In genomic region chr17:80638121-80638520, GRCm38 (mm10) we compare ENCODE assay signal across 18 mouse cellular contexts.
DNase-seq lines count a peak whose midpoint lies in the region; ATAC-seq and TF ChIP-seq lines count a peak whose summit lies in the region.
"Had no signal": no experiment of that assay in that cellular context is flagged by ENCODE, and none has a peak within 500 bp of the region (broad histone marks: within the 10 kb centered on the region; RNA-seq: fewer than 3 reads in every experiment).

No protein-coding gene starts in this region.

- no peaks in the 10 kb centered on the region for H3K9me3 ChIP-seq in kidney, embryonic 15.5 days (replicated peaks)
- H3K9me3 ChIP-seq in lung, embryonic 16.5 days (ENCODE audit: control insufficient read depth, low read length), result no peaks in the 10 kb centered on the region
- no peaks in the 10 kb centered on the region for H3K9me3 ChIP-seq in stomach, embryonic 14.5 days (ENCODE audit: control insufficient read depth, low read depth, low read length)
- H3K9me3 ChIP-seq in stomach, postnatal 0 days (ENCODE audit: control insufficient read depth, low read length), result no peaks in the 10 kb centered on the region
- H3K9me3 ChIP-seq: limb, embryonic 13.5 days had no signal

- DNase-seq in frontal cortex, postnatal 14 days (ENCODE audit: low spot score in 2 of 2), result no peak
- no peak for DNase-seq in kidney, postnatal 25 days
- no peak for DNase-seq in lung, adult 2 months
- no peak for DNase-seq in stomach, postnatal 0 days (ENCODE audit: low spot score)
- DNase-seq: adrenal gland, postnatal 14 days; cerebellum, adult 11-12 months; embryo, embryonic 11 days; gastrocnemius, postnatal 10 days; heart, postnatal 36 days; layer of hippocampus, postnatal 36 days had no signal

- no peak for TF ChIP-seq EP300 in stomach, postnatal 0 days (optimal IDR thresholded peaks at IDR 0.05)

- H3K4me3 ChIP-seq in kidney, embryonic 15.5 days (replicated peaks), result no peak overlapping the region
- no peak overlapping the region for H3K4me3 ChIP-seq in lung, embryonic 16.5 days (ENCODE audit: low read length)
- no peak overlapping the region for H3K4me3 ChIP-seq in lung, adult 2 months (replicated peaks; ENCODE audit: extremely low read depth, low read depth, low read length)
- H3K4me3 ChIP-seq in stomach, embryonic 14.5 days (ENCODE audit: low read depth, low read length), result no peak overlapping the region
- no peak overlapping the region for H3K4me3 ChIP-seq in stomach, postnatal 0 days (ENCODE audit: low read depth, low read length)
- H3K4me3 ChIP-seq: limb, embryonic 13.5 days had no signal

- H3K4me2 ChIP-seq in kidney, embryonic 15.5 days, result no peak overlapping the region
- H3K4me2 ChIP-seq in lung, embryonic 16.5 days (ENCODE audit: low read depth, low read length), result no peak overlapping the region
- no peak overlapping the region for H3K4me2 ChIP-seq in stomach, embryonic 14.5 days (replicated peaks; ENCODE audit: low read depth, low read length)
- H3K4me2 ChIP-seq in stomach, postnatal 0 days (replicated peaks; ENCODE audit: low read depth), result no peak overlapping the region
- H3K4me2 ChIP-seq: limb, embryonic 13.5 days had no signal

- no peaks in the 10 kb centered on the region for H3K27me3 ChIP-seq in kidney, embryonic 15.5 days
- no peaks in the 10 kb centered on the region for H3K27me3 ChIP-seq in lung, embryonic 16.5 days (ENCODE audit: control insufficient read depth, insufficient read depth, low read depth, low read length)
- no peaks in the 10 kb centered on the region for H3K27me3 ChIP-seq in stomach, embryonic 14.5 days (ENCODE audit: control insufficient read depth, insufficient read depth, low read length)
- no peaks in the 10 kb centered on the region for H3K27me3 ChIP-seq in stomach, postnatal 0 days (ENCODE audit: control insufficient read depth, insufficient read depth, low read length)
- H3K27me3 ChIP-seq: limb, embryonic 13.5 days had no signal

- H3K9ac ChIP-seq in kidney, embryonic 15.5 days, result no peak overlapping the region
- no peak overlapping the region for H3K9ac ChIP-seq in lung, embryonic 16.5 days (ENCODE audit: low read length)
- H3K9ac ChIP-seq in stomach, embryonic 14.5 days (replicated peaks; ENCODE audit: low read depth, low read length), result no peak overlapping the region
- no peak overlapping the region for H3K9ac ChIP-seq in stomach, postnatal 0 days (ENCODE audit: low read length)
- H3K9ac ChIP-seq: limb, embryonic 13.5 days; liver, embryonic 14.5 days had no signal

- no peak for TF ChIP-seq CTCF in lung, adult 2 months (IDR thresholded peaks at IDR 0.05; ENCODE audit: insufficient read depth, low read length)
- no peak for TF ChIP-seq CTCF in stomach, postnatal 0 days (IDR thresholded peaks at IDR 0.05; ENCODE audit: low read depth)

- peak; percentile 80 for ATAC-seq in frontal cortex, adult (ENCODE audit: low TSS enrichment)
- ATAC-seq in kidney, embryonic 15.5 days (replicated peaks; ENCODE audit: low FRiP score), result no peak
- ATAC-seq in lung, embryonic 16.5 days (ENCODE audit: low read depth), result peak; percentile 57; the same call in 1 of the 2 replicates
- ATAC-seq in stomach, embryonic 14.5 days (ENCODE audit: insufficient number of reproducible peaks, insufficient read depth, low FRiP score, low read depth), result 0 out of 2 replicates have a peak, but pooled peaks have one; percentile 37
- ATAC-seq in stomach, postnatal 0 days (ENCODE audit: low FRiP score, low TSS enrichment), result no peak
- ATAC-seq: hindbrain, embryonic 16.5 days; intestine, embryonic 16.5 days had no signal

- H3K36me3 ChIP-seq in kidney, embryonic 15.5 days, result peaks cover 51% of the 10 kb centered on the region
- H3K36me3 ChIP-seq in lung, embryonic 16.5 days (ENCODE audit: control insufficient read depth, insufficient read depth, low read length), result peaks cover 30% of the 10 kb centered on the region
- H3K36me3 ChIP-seq in stomach, embryonic 14.5 days (ENCODE audit: control insufficient read depth, insufficient read depth, low read length), result peaks cover 33% of the 10 kb centered on the region
- peaks cover 14% of the 10 kb centered on the region for H3K36me3 ChIP-seq in stomach, postnatal 0 days (ENCODE audit: control insufficient read depth, insufficient read depth, low read length)

- H3K27ac ChIP-seq in kidney, embryonic 15.5 days, result 0 out of 2 replicates have a peak overlapping the region, but pooled peaks have one; percentile 15
- peak overlapping the region; percentile 15; the same call in 1 of the 2 replicates for H3K27ac ChIP-seq in lung, embryonic 16.5 days (ENCODE audit: low read length)
- H3K27ac ChIP-seq in stomach, embryonic 14.5 days (ENCODE audit: low read length), result no peak overlapping the region; the same call in 1 of the 2 replicates
- H3K27ac ChIP-seq in stomach, postnatal 0 days (replicated peaks), result no peak overlapping the region
- H3K27ac ChIP-seq: limb, embryonic 13.5 days; liver, embryonic 14.5 days had no signal

- TF ChIP-seq POLR2A in lung, adult 2 months (IDR thresholded peaks at IDR 0.05; ENCODE audit: borderline replicate concordance, extremely low read depth, low read depth, low read length), result no peak

- WGBS in kidney, embryonic 15.5 days, result 22% methylated on average over 8 of the region's 8 CpGs
- WGBS in lung, embryonic 16.5 days, result 58% methylated on average over 8 of the region's 8 CpGs
- 58% methylated on average over 8 of the region's 8 CpGs for WGBS in lung, adult 2 months
- 55% methylated on average over 8 of the region's 8 CpGs for WGBS in stomach, embryonic 14.5 days
- WGBS in stomach, postnatal 0 days, result 66% methylated on average over 8 of the region's 8 CpGs

- H3K4me1 ChIP-seq in kidney, embryonic 15.5 days, result 0 out of 2 replicates have a peak, but pooled peaks cover 5% of the 10 kb centered on the region
- no peaks in the 10 kb centered on the region for H3K4me1 ChIP-seq in lung, embryonic 16.5 days (replicated peaks; ENCODE audit: control insufficient read depth, insufficient read depth, low read length)
- H3K4me1 ChIP-seq in lung, adult 2 months (ENCODE audit: control insufficient read depth, insufficient read depth, low read length), result peaks cover 2% of the 10 kb centered on the region; the same call in 1 of the 2 replicates
- H3K4me1 ChIP-seq in stomach, embryonic 14.5 days (ENCODE audit: control insufficient read depth, insufficient read depth, low read length), result no peaks in the 10 kb centered on the region
- H3K4me1 ChIP-seq in stomach, postnatal 0 days (replicated peaks; ENCODE audit: control insufficient read depth, insufficient read depth), result no peaks in the 10 kb centered on the region
- H3K4me1 ChIP-seq: limb, embryonic 13.5 days had no signal

Comparison
In these comparisons a context has a peak if more than half of its experiments do, and no peak if none do; other contexts are left out.
1. ATAC-seq: peak in frontal cortex, adult (single experiment), lung, embryonic 16.5 days (single experiment) and stomach, embryonic 14.5 days (single experiment); none in kidney, embryonic 15.5 days (single experiment) and stomach, postnatal 0 days (single experiment).
2. H3K27ac ChIP-seq: peak in kidney, embryonic 15.5 days (single experiment) and lung, embryonic 16.5 days (single experiment); none in stomach, embryonic 14.5 days (single experiment) and stomach, postnatal 0 days (single experiment).